Mouse (Mus musculus) mesoderm, embryonic 11.5 days (tissue): ENCODE measurements around the gene Tmprss11c.
"Not testable (repeated sequence)": the region's sequence is repeated elsewhere in the genome, so short reads cannot be mapped to it uniquely, and the experiment has no call there.

ENCODE experiments used
- DNase-seq: peaks from one replicate; pipeline ENCODE4 v3.0.0-alpha.2; 2012; ENCODE audit warnings: low read depth, low spot score

Tmprss11c gene

DNA sequence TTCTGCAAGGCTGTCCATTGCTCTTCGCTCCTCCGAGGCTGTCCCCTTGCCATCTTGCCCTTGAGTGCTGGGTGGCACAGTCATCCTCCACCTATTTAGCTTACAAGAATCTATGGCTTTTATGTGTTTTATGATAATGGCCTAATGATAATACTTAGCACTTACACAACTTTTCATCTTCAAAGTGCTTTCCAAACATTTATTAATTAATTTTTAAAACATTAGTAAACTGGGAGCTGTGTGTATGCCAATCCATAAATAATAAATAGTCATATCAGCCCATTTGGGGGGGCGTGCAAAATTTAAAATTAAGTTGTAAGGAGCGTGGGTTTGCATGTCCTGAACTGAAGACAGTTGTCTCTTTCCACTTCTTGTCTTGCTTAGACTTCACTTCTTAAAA lies at the start of gene Tmprss11c:
Gene Tmprss11c, minus strand, starts transcription at position 101 of the 400 bp plus-strand sequence.
- no peak for DNase-seq

DNA sequence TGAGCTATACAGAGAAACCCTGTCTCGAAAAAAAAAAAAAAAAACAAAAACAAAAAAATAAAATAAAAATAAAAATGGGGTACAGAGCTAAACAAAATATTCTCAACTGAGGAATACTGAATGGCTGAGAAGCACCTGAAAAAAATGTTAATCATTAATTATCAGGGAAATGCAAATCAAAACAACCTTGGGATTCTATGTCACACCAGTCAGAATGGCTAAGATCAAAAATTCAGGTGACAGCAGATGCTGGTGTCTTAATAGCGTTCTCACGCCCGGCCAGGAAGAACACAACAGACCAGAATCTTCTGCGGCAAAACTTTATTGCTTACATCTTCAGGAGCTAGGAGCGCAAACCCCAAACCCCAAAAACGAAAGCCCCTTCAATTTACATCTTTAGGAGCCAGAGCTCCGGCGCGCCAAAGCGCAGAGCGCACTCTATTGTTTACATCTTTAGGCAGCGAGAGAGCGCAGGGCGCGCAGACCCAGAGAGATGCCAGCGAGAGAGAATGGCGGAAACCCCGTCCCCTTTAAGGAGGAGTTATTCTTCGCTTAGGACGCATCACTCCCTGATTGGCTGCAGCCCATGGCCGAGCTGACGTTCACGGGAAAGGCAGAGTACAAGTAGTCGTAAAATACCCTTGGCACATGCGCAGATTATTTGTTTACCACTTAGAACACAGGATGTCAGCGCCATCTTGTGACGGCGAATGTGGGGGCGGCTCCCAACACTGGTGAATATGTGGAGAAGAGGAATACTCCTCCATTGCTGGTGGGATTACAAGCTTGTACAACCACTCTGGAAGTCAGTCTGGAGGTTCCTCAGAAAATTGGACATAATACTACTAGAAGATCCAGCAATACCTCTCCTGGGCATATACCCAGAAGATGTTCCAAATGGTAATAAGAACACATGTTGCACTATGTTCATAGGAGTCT lies 29.2 kb upstream of the Tmprss11c start:
- DNase-seq: not testable (repeated sequence)

DNA sequence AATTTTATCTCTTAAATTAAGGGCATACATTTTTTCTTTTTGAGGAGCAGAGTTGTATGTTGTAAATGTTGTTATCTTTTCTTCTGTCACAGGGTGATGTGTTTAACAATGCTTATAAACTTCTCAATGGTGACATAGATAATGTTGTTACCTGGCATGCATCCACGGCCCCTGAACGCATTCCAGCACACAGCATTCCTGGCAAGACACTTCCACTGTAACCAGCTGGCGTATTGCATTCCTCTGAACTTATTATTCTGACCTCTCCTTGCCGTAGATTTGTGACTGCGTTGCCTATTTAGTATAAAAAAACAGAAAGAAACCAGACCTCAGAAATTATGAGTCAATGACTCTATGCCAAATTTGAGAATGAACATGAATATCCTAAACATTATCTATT lies 17.0 kb upstream of the Tmprss11c start:
- no peak for DNase-seq

DNA sequence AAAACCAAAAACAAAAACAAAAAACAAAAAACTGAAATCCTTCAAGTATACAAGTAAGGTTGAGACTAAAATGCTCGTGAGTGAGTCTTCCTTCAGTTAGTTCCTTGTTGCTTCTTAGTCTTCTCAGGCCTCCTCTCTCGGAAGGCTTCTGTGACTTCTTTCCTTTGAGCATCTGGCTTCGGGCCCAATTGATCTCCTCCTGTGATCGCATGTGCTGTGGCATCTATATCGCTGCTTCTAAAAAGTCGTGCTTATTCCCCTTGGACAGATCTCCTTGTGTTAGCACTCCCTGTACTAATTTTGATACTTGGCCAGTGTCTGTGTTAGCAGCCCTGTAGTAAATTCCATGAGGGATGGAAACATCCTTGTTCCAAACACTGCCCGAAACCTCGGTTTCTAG lies 14.8 kb upstream of the Tmprss11c start:
- DNase-seq: no peak

DNA sequence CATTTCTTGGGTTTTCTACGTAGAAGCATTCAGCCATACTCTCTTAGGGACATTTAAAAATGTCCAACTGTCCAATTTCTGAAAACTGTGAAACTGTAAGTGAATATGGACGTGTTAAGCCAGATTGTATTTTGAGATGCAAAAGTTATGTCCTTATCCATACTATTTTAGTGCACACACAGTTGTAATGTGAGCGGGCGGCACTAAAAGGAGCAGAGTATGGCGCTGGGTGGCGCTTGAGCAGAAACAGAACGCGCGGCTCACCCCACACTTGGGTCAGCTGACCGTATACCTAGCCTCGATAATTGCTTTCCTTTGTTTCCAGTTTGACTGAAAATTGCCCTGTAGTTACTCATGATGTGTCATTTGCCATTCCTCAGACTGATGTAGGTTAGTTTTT lies 42.5 kb downstream of the Tmprss11c start:
- DNase-seq: no peak

DNA sequence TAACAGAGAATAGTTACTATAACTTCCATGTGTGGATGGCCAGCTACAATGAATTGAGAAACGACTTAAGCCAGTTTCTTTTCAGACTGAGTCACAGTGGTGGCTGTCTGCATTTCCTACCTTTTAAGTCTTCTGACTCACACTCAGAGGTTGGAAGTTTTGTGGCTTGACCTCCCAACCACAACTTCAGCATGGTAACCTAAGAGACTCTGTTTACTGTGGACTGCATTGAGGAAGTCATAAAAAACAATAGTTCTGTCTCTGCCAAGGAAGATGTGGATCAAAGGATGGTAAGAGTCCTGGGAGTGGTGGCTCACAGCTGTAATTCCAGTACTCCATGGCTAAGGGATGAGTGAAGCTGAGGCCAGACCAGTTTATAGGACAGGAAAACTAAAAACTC lies 44.2 kb downstream of the Tmprss11c start:
- DNase-seq: no peak

DNA sequence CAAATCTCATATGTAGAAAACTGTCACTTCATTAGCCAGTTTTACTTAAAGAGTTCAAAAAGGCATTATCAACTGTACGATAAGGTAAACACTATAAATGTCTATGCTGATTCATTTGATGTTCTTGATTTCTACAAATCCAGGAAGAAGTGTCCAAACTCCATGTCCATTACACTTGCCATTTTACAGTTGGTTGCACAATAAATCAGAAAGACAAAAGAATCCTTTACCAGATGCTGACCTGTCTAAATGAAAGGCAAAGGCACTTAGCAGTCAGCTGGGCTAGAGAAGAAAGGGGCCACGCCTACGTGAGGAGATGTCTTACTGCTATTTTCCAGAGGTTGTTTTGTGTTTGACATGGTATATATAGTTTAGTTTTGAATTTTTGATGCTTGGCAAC lies 44.8 kb downstream of the Tmprss11c start:
- no peak for DNase-seq

DNA sequence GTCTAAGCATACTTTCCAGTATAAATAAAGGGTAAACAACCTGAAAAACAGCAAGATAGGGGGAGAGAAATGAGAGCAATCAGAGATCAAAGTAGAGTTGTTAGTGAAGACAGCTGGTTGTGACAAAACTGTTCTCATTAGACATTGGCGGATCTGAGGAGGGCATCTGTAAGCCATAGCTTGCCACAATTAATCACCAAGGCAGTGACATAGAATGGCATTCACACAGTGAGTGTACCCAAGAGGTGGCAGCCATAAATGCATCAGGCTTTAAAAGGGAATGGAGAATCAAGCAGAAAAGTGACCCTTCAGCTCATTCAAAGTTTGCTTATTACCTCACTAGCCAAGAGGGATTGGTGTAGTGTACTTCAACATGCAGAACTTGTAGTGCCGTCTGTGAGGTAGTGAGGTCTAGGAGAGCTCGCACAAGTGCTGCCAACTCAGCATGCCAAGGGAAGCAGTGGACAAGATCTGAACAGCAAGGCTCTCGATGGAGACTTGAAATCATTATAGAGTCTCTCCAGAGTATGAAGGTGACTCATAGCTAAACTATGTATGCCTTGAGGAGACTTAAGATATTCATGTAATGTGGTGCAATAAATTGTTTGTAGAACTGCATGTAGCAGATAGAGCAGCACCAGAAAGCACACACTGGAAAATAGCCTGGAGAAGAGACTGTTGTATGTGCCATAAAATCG lies 61.8 kb downstream of the Tmprss11c start:
- DNase-seq: no peak

DNA sequence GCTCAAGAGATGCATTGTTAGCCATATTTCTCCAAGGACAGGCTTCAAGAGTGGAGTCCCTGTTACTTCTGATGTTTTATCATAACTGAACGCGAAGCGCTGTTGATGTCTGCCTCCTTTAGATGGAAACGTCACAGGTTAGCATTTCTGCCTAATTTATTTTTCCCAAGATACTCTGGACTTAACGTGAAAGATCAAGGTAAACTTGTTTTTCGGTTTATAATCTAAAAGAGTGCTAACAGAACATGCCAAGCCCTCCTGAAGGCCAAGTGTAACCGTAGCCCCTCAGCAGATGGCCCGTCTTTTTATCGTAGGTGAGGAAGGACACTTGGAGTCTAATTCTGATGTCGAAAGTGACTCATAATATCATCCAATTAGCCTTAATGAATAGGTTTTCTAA lies 91.3 kb downstream of the Tmprss11c start, which contains the start of gene Gnrhr:
Gene Gnrhr, minus strand, starts transcription at position 101 of the 400 bp plus-strand sequence.
- no peak for DNase-seq

DNA sequence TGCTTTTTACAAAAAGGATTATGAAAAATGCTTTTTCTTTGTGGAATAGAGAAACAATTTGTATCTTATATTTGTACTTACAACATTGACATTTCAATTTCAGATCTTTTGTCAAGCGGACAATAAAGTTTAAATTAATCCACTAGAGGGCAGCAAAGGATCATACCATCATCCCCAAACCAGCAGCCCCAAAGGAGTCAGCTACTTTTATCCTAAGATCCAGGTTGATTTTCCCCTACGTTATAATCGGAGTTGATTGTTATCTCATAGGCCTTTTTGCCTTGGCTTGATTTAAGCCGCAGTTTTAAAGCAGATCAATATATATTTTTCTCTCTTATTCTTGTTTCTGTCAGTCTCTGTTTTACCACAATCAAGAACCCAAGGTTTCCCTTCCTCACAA lies 97.8 kb downstream of the Tmprss11c start:
- peak; percentile 61 for DNase-seq

DNA sequence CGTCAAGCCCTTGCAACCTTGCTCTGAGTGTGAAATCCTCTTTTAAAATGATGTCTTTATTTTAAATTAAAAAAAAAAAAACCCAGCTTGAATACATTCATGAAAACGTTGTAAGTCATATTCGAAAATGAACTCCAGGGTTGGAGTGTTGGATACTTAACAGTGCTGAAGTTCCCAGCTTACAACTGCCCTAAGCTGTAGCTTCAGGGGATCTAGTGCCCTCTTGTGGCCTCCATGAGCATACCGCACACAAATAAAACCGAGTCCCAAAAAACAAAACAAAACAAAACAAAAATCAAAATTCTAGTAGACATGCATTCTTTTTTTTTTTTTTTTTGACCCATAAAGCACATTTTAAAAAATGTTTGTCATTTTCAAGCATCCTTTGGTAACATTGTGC lies 98.3 kb downstream of the Tmprss11c start:
- peak; percentile 43 for DNase-seq

DNA sequence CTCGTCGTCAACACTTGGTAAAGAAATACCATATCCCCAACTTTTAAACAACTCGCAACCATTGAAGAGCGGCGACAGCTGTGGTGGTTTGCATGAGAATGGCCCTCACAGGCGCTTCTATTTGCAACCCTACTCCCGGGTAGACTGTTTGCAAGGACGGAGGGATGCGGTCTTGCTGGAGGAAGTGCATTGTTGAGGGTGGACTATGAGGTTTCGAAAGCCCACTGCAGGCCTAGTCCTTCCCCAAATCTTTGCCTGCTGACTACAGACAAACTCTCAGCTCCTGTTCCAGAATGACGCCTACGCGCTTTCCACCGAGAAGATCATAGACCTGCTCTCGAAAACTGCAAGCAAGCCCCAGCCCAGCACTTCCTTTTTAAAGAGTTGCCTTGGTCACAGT lies 98.8 kb downstream of the Tmprss11c start:
- no peak for DNase-seq

DNA sequence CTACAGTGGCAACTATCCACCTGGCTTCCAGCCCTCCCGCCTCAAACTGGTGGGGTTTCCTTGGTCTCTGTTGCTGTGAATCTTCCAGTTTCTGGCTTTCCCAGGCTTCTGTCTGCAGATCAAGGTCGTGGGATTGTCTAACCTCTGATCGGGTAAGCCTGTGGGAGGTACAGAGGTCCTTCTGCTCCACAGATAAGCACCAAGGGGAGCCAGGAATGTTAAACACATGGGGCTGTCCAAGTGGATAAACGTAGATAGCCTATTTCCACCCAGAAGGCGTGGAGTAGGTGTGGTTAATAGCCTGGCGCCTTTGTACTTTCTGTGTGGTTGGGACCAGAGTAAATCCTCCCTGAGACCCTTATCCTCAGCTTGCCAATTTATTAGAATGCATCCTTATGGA lies 101.7 kb downstream of the Tmprss11c start:
- DNase-seq: no peak
